Mouse (Mus musculus): Measurements from ENCODE around the gene Fbxl21. TPM values are rescaled to one million over a fixed set of nuclear protein-coding genes. Genes with fewer than 3 reads are reported as not detected.
A peak's percentile ranks its signal among the peaks of the same experiment; 100 is the strongest.

The Fbxl21 gene
- total RNA-seq, 2 experiments from 2014 or later, result 5.5 to 8.2 TPM

DNA sequence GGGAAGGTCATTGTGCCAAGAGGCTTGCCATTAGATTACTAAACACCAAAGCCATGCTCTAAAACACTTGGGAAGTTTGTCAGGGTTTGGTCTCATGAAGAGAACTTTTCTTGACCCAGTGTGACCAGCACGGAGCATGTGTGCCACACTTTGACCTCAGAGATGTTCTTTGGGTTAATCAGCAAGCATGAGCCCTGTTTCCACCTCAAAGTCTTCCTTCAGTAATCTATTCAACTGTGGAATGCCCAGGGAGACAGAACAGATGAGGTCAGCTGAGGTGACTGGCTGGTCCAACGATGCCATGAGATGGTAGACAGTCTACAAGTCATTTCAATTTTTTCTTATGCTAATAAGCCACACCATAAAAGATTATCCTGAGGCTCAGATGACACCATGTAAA lies 12.5 kb upstream of the Fbxl21 start:
- Histone ChIP-seq H3K27ac (no peak overlapping the region), H3K4me3 (no peak overlapping the region)
- DNase-seq (ENCODE audit: low spot score in 2 of 2), result no peak
- TF ChIP-seq CTCF (conservative IDR thresholded peaks at IDR 0.05), result no peak

DNA sequence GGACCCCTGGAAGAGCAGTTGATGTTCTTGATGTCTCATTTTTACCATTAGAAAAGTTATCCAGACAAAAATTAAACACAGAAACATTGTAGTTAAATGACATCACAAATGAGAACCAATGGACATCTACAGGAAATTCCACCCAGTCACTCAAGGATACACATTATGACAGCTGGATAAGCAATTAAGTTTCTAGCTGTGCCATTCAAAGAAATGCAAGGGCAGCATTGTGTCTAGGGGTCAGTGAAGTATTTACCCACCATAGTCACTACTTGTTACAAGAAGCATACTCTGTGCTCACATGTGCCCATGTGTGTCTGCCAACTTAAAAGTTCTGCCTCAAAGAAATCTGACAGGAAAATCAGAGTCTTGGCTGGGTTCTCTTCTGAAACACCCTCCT lies 8.7 kb upstream of the Fbxl21 start:
- Histone ChIP-seq H3K4me3 (no peak overlapping the region), H3K27ac (no peak overlapping the region)
- DNase-seq (ENCODE audit: low spot score in 2 of 2), result no peak
- no peak for TF ChIP-seq CTCF (conservative IDR thresholded peaks at IDR 0.05)

DNA sequence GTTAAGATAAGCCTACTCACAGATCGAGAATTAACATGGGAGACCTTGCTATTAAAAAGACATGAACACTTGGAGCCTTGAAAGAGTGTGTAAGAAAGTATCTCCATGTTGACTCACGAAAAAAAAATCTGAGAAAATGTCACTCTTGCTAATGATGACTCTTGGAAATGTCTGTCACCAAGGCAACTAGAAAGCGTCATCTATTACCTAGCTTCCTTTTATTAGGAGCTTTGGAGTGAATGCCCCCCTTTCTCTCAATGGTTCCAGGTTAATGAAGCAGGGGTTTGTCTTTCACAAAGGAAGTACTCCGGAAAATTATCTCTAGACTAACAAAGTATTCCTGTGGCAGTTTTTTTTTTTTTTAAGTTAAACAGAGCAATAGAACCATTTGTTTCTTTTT lies 6.0 kb upstream of the Fbxl21 start:
- H3K27ac ChIP-seq, result no peak overlapping the region
- DNase-seq (ENCODE audit: low spot score in 2 of 2), result no peak
- H3K4me3 ChIP-seq, result no peak overlapping the region
- no peak for TF ChIP-seq CTCF (conservative IDR thresholded peaks at IDR 0.05)

DNA sequence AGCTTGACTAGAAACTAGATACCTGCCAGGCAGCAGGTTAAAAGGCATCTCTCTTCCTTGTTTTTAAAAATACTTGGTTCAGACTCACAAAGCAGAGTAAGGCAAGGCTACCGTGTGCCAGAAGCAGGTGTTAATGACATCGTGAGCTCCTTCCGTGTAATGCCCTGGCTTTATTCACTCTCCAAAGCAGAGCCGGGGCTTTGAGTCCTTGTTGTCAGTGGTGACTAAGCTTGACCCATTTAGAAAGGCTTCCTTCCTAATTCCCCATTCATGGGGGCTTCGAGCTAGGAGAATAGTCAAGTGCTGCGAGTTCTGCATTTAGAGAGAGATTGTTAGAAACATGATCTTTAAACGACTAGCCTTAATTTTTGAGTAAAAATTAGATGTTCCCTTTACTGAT lies 5.5 kb upstream of the Fbxl21 start:
- no peak for TF ChIP-seq CTCF (conservative IDR thresholded peaks at IDR 0.05)
- Histone ChIP-seq H3K4me3 (no peak overlapping the region), H3K27ac (no peak overlapping the region)
- DNase-seq (ENCODE audit: low spot score in 2 of 2), result no peak

DNA sequence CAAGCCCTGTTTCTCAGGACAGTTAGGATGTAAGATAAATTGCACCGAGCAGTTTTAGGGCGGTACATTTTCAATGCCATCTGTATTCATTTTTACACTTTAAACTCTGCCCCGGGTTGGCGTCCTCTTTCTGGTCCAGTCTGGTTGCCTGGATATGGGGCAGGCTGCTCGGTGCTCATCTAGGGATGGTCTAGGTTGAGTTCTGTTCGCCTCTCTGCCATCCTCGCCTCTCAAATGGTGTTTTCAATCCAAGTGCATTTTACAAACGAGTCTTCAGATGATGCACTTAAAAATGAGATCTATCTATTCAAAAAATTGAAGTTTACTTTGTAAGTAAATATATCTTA lies 522 bp downstream of the Fbxl21 start:
- no peak for DNase-seq (ENCODE audit: low spot score in 2 of 2)
- peak overlapping the region; percentile 57 for H3K27ac ChIP-seq
- no peak for TF ChIP-seq CTCF (conservative IDR thresholded peaks at IDR 0.05)
- H3K4me3 ChIP-seq, result peak overlapping the region; percentile 81

DNA sequence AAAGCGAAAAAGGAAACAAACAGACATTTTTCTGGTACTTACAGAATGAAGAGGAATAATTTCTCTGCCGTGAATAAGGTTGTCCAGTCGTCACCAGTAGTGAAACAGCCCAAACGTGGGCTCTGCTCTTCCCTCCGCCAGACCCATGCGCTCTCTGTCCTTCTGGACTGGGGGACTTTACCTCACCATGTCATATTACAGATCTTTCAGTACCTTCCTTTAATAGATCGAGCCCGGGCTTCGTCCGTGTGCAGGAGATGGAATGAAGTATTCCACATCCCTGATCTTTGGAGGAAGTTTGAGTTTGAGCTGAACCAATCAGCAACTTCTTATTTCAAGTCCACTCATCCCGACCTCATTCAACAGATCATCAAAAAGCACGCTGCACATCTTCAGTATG lies 4.6 kb downstream of the Fbxl21 start:
- no peak overlapping the region for H3K4me3 ChIP-seq
- no peak for DNase-seq (ENCODE audit: low spot score in 2 of 2)
- H3K27ac ChIP-seq, result no peak overlapping the region
- TF ChIP-seq CTCF (conservative IDR thresholded peaks at IDR 0.05), result no peak

DNA sequence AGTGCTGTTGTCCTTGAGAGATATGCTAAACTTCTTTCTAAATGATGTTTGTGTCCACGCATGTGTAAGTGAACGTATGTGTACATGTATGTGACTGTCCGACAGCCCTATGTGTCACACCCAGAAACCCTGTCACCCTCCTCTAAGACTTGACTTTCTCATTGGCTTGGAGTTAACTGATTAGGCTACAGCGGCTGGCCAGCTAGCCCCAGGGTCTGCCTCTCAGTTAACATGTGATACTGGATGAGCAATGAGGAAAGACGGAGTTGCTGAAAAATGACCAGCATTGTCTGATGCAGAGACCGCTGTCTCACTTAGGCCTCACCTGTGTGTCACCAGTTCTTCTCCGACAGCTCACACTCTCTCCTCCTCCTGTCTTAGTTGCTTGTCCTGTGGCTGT lies 5.6 kb downstream of the Fbxl21 start:
- Histone ChIP-seq H3K4me3 (no peak overlapping the region), H3K27ac (no peak overlapping the region)
- no peak for TF ChIP-seq CTCF (conservative IDR thresholded peaks at IDR 0.05)
- no peak for DNase-seq (ENCODE audit: low spot score in 2 of 2)

DNA sequence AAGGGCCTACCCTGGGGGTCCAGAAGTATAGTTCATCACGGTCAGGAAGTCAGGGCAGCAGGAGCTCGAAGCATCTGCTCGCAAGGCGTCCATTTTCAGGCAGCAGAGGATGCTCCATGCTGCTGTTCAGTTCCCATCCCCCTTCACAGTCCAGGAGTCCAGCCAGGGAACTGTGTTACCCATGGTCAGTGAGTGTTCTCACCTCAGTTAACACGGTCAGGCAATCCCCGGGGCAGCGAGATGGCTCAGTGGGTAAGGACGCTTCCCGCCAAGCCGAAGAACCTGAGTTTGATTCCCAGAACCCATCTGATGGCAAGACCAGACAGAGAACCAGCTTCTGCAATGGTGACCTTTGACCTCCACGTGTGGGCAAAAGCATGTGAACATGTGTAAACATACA lies 6.0 kb downstream of the Fbxl21 start:
- Histone ChIP-seq H3K27ac (no peak overlapping the region), H3K4me3 (no peak overlapping the region)
- no peak for TF ChIP-seq CTCF (conservative IDR thresholded peaks at IDR 0.05)
- no peak for DNase-seq (ENCODE audit: low spot score in 2 of 2)

DNA sequence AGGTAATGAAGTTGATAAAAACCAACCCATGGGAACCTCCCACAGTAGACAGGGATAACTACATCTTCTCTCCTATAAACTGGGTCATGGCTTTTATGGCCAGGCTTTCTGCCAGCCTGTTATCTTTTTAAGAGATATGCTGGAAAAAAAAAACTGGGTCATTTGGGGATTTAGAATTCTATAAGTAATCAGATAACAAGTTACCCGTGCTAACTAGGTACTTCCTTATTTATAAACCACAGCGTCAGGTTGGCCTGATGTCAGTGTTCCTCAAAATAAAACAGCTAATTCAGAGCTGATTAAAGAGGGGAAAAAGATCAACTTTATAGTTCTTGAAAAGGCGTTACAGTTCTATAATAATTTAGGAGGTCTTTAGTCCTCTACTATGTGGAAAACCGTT lies 6.8 kb downstream of the Fbxl21 start:
- Histone ChIP-seq H3K27ac (no peak overlapping the region), H3K4me3 (no peak overlapping the region)
- TF ChIP-seq CTCF (conservative IDR thresholded peaks at IDR 0.05), result no peak
- no peak for DNase-seq (ENCODE audit: low spot score in 2 of 2)

DNA sequence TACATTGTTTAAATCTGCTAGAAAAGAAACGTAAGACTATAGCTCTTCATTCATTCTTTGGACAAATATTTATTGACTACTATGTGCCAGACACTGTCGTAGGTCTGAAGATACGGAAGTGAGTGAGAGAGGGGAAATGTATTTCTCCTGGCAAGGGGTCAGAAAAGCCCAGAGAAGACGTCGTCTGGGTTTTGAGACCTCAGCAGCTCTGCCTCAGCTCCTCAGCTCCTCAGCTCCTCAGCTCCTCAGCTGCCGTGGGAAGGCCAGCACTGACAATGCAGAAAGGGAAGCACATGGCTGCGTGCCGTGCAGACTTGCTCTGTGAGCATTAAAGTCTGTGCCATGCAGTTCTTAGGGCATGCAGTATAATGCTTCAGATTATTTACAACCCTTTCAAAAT lies 7.4 kb downstream of the Fbxl21 start:
- no peak overlapping the region for H3K4me3 ChIP-seq
- no peak for DNase-seq (ENCODE audit: low spot score in 2 of 2)
- no peak for TF ChIP-seq CTCF (conservative IDR thresholded peaks at IDR 0.05)
- H3K27ac ChIP-seq, result no peak overlapping the region

DNA sequence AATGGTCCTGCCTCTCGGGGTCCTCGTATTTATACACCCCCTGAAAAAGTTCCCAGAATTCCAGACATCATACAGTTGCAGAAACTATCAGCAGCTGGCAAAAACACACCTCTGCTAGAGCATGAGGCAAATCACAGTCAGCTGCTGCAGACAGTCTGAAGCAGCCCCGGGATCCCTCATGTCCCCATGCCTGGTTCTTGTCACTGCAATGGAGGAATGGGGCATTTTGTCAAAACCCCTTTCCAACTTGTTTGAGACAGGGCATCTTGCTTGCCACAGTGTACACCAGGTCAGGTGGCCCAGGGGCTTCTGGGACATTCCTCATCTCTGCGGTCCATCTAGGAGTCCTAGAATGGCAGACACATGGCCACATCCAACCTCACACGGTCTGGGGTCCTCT lies 12.7 kb downstream of the Fbxl21 start:
- no peak for TF ChIP-seq CTCF (conservative IDR thresholded peaks at IDR 0.05)
- no peak overlapping the region for H3K27ac ChIP-seq
- H3K4me3 ChIP-seq, result no peak overlapping the region
- no peak for DNase-seq (ENCODE audit: low spot score in 2 of 2)

DNA sequence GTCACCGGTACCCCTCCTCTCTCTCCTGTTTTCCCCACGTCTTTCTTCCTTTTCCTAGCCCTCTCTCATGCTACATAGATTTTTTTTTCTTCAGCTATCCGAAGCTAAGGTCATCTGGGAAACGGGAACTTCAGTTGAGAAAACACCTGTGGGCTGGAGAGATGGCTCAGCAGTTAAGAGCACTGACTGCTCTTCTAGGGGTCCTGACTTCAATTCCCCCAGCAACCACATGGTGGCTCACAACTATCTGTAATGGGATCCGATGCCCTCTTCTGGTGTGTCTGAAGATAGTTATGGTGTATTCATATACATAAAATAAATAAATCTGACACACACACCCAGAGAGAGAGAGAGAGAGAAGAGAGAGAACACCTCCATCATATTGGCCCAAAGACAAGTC lies 13.3 kb downstream of the Fbxl21 start:
- TF ChIP-seq CTCF (conservative IDR thresholded peaks at IDR 0.05), result peak; percentile 63
- DNase-seq (ENCODE audit: low spot score in 2 of 2), result no peak
- H3K27ac ChIP-seq, result no peak overlapping the region
- no peak overlapping the region for H3K4me3 ChIP-seq

DNA sequence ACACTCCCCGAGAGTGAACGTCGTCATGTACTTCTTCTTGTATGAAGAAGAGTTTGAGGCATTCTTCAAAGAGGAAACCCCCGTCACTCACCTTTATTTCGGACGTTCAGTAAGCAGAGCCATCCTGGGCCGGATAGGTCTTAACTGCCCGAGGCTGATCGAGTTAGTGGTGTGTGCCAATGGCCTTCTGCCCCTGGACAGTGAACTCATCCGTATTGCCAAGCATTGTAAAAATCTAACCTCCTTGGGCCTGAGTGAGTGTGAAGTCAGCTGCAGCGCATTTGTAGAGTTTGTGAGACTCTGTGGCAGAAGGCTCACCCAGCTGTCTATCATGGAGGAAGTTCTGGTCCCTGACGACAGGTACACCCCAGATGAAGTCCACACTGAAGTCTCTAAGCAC lies 14.8 kb downstream of the Fbxl21 start:
- no peak overlapping the region for H3K27ac ChIP-seq
- no peak for DNase-seq (ENCODE audit: low spot score in 2 of 2)
- no peak overlapping the region for H3K4me3 ChIP-seq
- no peak for TF ChIP-seq CTCF (conservative IDR thresholded peaks at IDR 0.05)

DNA sequence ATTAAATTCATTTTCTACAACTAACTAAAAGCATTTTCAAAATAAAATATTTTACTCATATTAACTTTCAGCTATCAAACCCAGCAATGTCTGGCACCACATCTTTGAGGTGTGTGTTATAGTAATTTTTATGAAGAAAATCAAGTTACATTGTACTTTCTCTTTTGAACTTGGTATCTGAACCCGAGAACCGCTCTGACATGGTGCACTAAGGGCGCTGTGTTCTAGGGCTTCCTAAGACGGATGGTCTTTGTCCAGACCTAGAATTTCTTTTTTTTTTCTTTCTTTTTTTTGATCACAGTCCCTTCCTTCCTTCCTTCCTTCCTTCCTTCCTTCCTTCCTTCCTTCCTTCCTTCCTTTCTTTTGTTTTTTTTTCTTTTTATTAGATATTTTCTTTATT lies 17.6 kb downstream of the Fbxl21 start:
- H3K4me3 ChIP-seq, result no peak overlapping the region
- peak in 1 of 2 experiments; percentile 42 for DNase-seq (ENCODE audit: low spot score in 2 of 2)
- TF ChIP-seq CTCF (conservative IDR thresholded peaks at IDR 0.05), result peak; percentile 76
- no peak overlapping the region for H3K27ac ChIP-seq

DNA sequence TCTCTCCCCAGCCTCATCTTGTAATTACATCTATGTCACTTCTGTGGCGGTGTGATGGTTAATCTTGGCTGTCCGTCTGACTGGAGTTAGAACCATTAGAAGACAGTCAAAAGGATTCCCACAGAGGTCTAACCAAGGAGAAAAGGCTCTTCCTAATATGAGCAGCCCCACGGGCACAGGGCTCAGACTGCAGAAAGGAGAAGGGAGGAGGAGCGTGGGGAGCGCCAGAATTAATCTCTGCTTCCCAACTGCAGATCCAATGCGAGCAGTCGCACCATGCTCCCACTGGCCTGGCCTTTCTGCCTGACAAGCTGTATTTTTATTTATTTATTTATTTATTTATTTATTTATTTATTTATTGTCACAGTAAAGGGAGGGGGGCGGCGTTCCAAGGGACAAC lies 21.5 kb downstream of the Fbxl21 start:
- Histone ChIP-seq H3K4me3 (no peak overlapping the region), H3K27ac (no peak overlapping the region)
- TF ChIP-seq CTCF (conservative IDR thresholded peaks at IDR 0.05), result no peak
- no peak for DNase-seq (ENCODE audit: low spot score in 2 of 2)
